Mouse (Mus musculus) testis, adult 2 months (tissue): ENCODE results near the gene Tpd52l1. TPM values are rescaled to one million over a fixed set of nuclear protein-coding genes. Genes with fewer than 3 reads are reported as not detected.
A peak's percentile ranks its signal among the peaks of the same experiment; 100 is the strongest.

Experiments
- H3K27ac ChIP-seq: fragments of 200-500 bp; 2 replicates; pipeline ENCODE4 v1.5.1; 2012; ENCODE audit warnings: low read depth, low read length; ENCODE audit not compliant: control insufficient read depth, insufficient read depth
- H3K27me3 ChIP-seq: fragments of 200-500 bp; 2 replicates; pipeline ENCODE4 v1.6.1; 2012; ENCODE audit warnings: mild to moderate bottlenecking, low read length, moderate library complexity; ENCODE audit not compliant: control insufficient read depth, insufficient read depth
- H3K36me3 ChIP-seq: fragments of 200-500 bp; 2 replicates; pipeline ENCODE4 v1.6.1; 2012; ENCODE audit warnings: mild to moderate bottlenecking, low read length; ENCODE audit not compliant: control insufficient read depth, insufficient read depth
- H3K4me1 ChIP-seq: fragments of 200-500 bp; 2 replicates; pipeline ENCODE4 v1.6.1; 2012; ENCODE audit warnings: low read length; ENCODE audit not compliant: control insufficient read depth, insufficient read depth
- H3K4me3 ChIP-seq: fragments of 200-500 bp; 2 replicates; pipeline ENCODE4 v1.5.1; 2012; ENCODE audit warnings: low read depth, mild to moderate bottlenecking, low read length, moderate library complexity, mixed read lengths; ENCODE audit not compliant: control insufficient read depth
- CTCF ChIP-seq: fragments of 200-500 bp; IDR thresholded peaks from 2 replicates; pipeline ENCODE4 v1.5.1; 2012; ENCODE audit warnings: low read depth, mild to moderate bottlenecking, inconsistent platforms, low read length, moderate library complexity; ENCODE audit not compliant: control insufficient read depth, insufficient read depth, insufficient replicate concordance
- POLR2A ChIP-seq: fragments of 200-500 bp; IDR thresholded peaks from 2 replicates; pipeline ENCODE4 v1.6.1; 2012; ENCODE audit warnings: low read depth, mild to moderate bottlenecking, inconsistent platforms, low read length, moderate library complexity; ENCODE audit not compliant: control insufficient read depth
- polyA plus RNA-seq: library from polyadenylated mRNA; depleted of rRNA; stranded (reverse); fragments of >200 nt; gene quantifications from 2 replicates; pipeline ENCODE4 v1.2.3, GENCODE M21; 2012

Tpd52l1 gene
- polyA plus RNA-seq, 1 experiment: 17.7 TPM

- Histone ChIP-seq H3K4me1 (no peaks in the 10 kb centered on the region), H3K4me3 (no peak overlapping the region), H3K27ac (no peak overlapping the region), H3K36me3 (no peaks in the 10 kb centered on the region), H3K27me3 (no peaks in the 10 kb centered on the region)
- TF ChIP-seq POLR2A: no peak
- no peak for TF ChIP-seq CTCF
Observed at GRCm38 (mm10) chr10:31330286-31330962, 115.3 kb downstream of the Tpd52l1 start.

- no peak for TF ChIP-seq CTCF
- TF ChIP-seq POLR2A: no peak
- H3K4me3 ChIP-seq: no peak overlapping the region; the same call in 1 of the 2 replicates
- H3K36me3 ChIP-seq: no peaks in the 10 kb centered on the region
- no peak overlapping the region for H3K27ac ChIP-seq
- no peaks in the 10 kb centered on the region for H3K27me3 ChIP-seq
- H3K4me1 ChIP-seq: no peaks in the 10 kb centered on the region
Observed at GRCm38 (mm10) chr10:31329436-31329835, 116.3 kb downstream of the Tpd52l1 start.

GRCm38 (mm10) chr10:31318491-31318890 lies 127.3 kb downstream of the Tpd52l1 start:
- TF ChIP-seq CTCF: no peak
- no peak for TF ChIP-seq POLR2A
- no peaks in the 10 kb centered on the region for H3K27me3 ChIP-seq
- no peaks in the 10 kb centered on the region for H3K36me3 ChIP-seq
- no peaks in the 10 kb centered on the region; the same call in 1 of the 2 replicates for H3K4me1 ChIP-seq
- peak overlapping the region; percentile 52; the same call in 1 of the 2 replicates for H3K27ac ChIP-seq
- no peak overlapping the region for H3K4me3 ChIP-seq

- Histone ChIP-seq H3K27me3 (no peaks in the 10 kb centered on the region), H3K4me3 (peak within 1 kb of the TSS; percentile 78), H3K27ac (peak within 1 kb of the TSS; percentile 72), H3K36me3 (no peaks in the 10 kb centered on the region), H3K4me1 (no peaks in the 10 kb centered on the region)
- TF ChIP-seq POLR2A (peak; percentile 80), CTCF (no peak)
Observed at GRCm38 (mm10) chr10:31312865-31313848, 132.6 kb downstream of the Tpd52l1 start, which contains the start of gene Hddc2. TSS of gene Hddc2 (plus strand) at chr10:31313383.

GRCm38 (mm10) chr10:31307024-31307598 lies 138.6 kb downstream of the Tpd52l1 start:
- TF ChIP-seq CTCF: no peak
- no peak for TF ChIP-seq POLR2A
- Histone ChIP-seq H3K4me3 (no peak overlapping the region), H3K27me3 (no peaks in the 10 kb centered on the region), H3K4me1 (no peaks in the 10 kb centered on the region), H3K27ac (no peak overlapping the region), H3K36me3 (no peaks in the 10 kb centered on the region)

- Histone ChIP-seq H3K27me3 (no peaks in the 10 kb centered on the region), H3K4me3 (no peak overlapping the region), H3K4me1 (no peaks in the 10 kb centered on the region), H3K27ac (no peak overlapping the region), H3K36me3 (no peaks in the 10 kb centered on the region)
- TF ChIP-seq CTCF (no peak), POLR2A (no peak)
Observed at GRCm38 (mm10) chr10:31303446-31303845, 142.3 kb downstream of the Tpd52l1 start.

- Histone ChIP-seq H3K36me3 (no peaks in the 10 kb centered on the region), H3K27me3 (no peaks in the 10 kb centered on the region), H3K4me3 (no peak overlapping the region), H3K27ac (no peak overlapping the region), H3K4me1 (no peaks in the 10 kb centered on the region)
- no peak for TF ChIP-seq CTCF
- no peak for TF ChIP-seq POLR2A
Observed at GRCm38 (mm10) chr10:31300292-31300691, 145.5 kb downstream of the Tpd52l1 start.
